Mouse (Mus musculus) CH12.LX (cell line): ENCODE results near the gene Rrbp1.

Source experiments
- CHD1 ChIP-seq: IDR thresholded peaks from 2 replicates; pipeline ENCODE4 v1.6.1; 2012; ENCODE audit warnings: low read depth, low read length, improper control_type of control experiment, inconsistent platforms
- CTCF ChIP-seq, 2 experiments: IDR thresholded peaks in 1 of 2; conservative IDR thresholded peaks in 1 of 2; 2 replicates each; pipeline ENCODE4 v1.5.1; 2011 to 2012; ENCODE audit warnings: low read depth in 2 of 2, low read length in 2 of 2, improper control_type of control experiment in 1 of 2, inconsistent platforms in 1 of 2, mild to moderate bottlenecking in 1 of 2, moderate library complexity in 1 of 2
- MAFK ChIP-seq: IDR thresholded peaks from 2 replicates; pipeline ENCODE4 v1.6.1; 2011; ENCODE audit warnings: low read length, improper control_type of control experiment; ENCODE audit not compliant: insufficient replicate concordance
- NELFE ChIP-seq: IDR thresholded peaks from 2 replicates; pipeline ENCODE4 v1.6.1; 2011; ENCODE audit warnings: low read depth, low read length, improper control_type of control experiment
- POLR2A ChIP-seq: IDR thresholded peaks from 2 replicates; pipeline ENCODE4 v1.6.1; 2011; ENCODE audit warnings: low read depth, mild to moderate bottlenecking, improper control_type of control experiment, low read length
- SIN3A ChIP-seq: IDR thresholded peaks from 2 replicates; pipeline ENCODE4 v1.6.1; 2012; ENCODE audit warnings: low read length, improper control_type of control experiment, inconsistent platforms
- TCF12 ChIP-seq: IDR thresholded peaks from 2 replicates; pipeline ENCODE4 v1.6.1; 2014; ENCODE audit warnings: low read depth, mild to moderate bottlenecking, inconsistent platforms, low read length, improper control_type of control experiment
- USF1 ChIP-seq: IDR thresholded peaks from 2 replicates; pipeline ENCODE4 v1.6.1; 2014; ENCODE audit warnings: low read depth, mild to moderate bottlenecking, inconsistent platforms, low read length, improper control_type of control experiment
- USF2 ChIP-seq: conservative IDR thresholded peaks from 2 replicates; pipeline ENCODE4 v1.6.1; 2011; ENCODE audit warnings: low read depth, low read length, improper control_type of control experiment

- no peak for TF ChIP-seq TCF12
- TF ChIP-seq POLR2A, result no peak
- no peak for TF ChIP-seq SIN3A
- no peak for TF ChIP-seq CTCF (conservative IDR thresholded peaks at IDR 0.05 in 1 of 2, IDR thresholded peaks at IDR 0.05 in 1 of 2; ENCODE audit: low read depth in 2 of 2, low read length in 2 of 2)
- TF ChIP-seq MAFK, result no peak
- TF ChIP-seq USF2, result no peak
- TF ChIP-seq CHD1, result no peak
- TF ChIP-seq NELFE, result no peak
- TF ChIP-seq USF1, result no peak
Observed at GRCm38 (mm10) chr2:143946399-143946798, 64.7 kb downstream of the Rrbp1 start.
